Mouse (Mus musculus) liver, postnatal 0 days (tissue): ENCODE data around the gene Hjurp. TPM values are rescaled to one million over a fixed set of nuclear protein-coding genes. Genes with fewer than 3 reads are reported as not detected.
A peak's percentile ranks its signal among the peaks of the same experiment; 100 is the strongest.

Experiments used
- ATAC-seq: fragments of 200-750 bp; cut with Nextera tagmentation; 2 replicates; pipeline ENCODE4 v1.8.0; 2017; ENCODE audit warnings: mild to moderate bottlenecking, moderate library complexity
- DNase-seq: peaks from one replicate; pipeline ENCODE4 v3.0.0-alpha.2; 2016
- H3K27ac ChIP-seq: fragments of 300-500 bp; sonication (generic); 2 replicates; pipeline ENCODE4 v1.5.1; 2014; ENCODE audit warnings: antibody characterized with exemption, moderate library complexity, mild to moderate bottlenecking, low read depth
- H3K27me3 ChIP-seq: fragments of 300-500 bp; sonication (generic); 2 replicates; pipeline ENCODE4 v1.6.1; 2014; ENCODE audit warnings: low read length, control low read depth, mixed read lengths; ENCODE audit not compliant: insufficient read depth
- H3K36me3 ChIP-seq: fragments of 300-500 bp; sonication (generic); replicated peaks from 2 replicates; pipeline ENCODE4 v1.6.1; 2014; ENCODE audit warnings: mild to moderate bottlenecking, control low read depth, low read length, moderate library complexity, mixed read lengths; ENCODE audit not compliant: insufficient read depth
- H3K4me1 ChIP-seq: fragments of 300-500 bp; sonication (generic); 2 replicates; pipeline ENCODE4 v1.6.1; 2014; ENCODE audit warnings: antibody characterized with exemption, mild to moderate bottlenecking, control low read depth; ENCODE audit not compliant: insufficient read depth
- H3K4me2 ChIP-seq: fragments of 300-500 bp; sonication (generic); 2 replicates; pipeline ENCODE4 v1.6.1; 2014; ENCODE audit warnings: low read depth, mild to moderate bottlenecking, low read length, moderate library complexity, mixed read lengths
- H3K4me3 ChIP-seq: fragments of 300-500 bp; sonication (generic); 2 replicates; pipeline ENCODE4 v1.5.1; 2014; ENCODE audit warnings: low read depth, low read length
- H3K9ac ChIP-seq: fragments of 300-500 bp; sonication (generic); replicated peaks from 2 replicates; pipeline ENCODE4 v1.6.1; 2014; ENCODE audit warnings: mild to moderate bottlenecking, moderate library complexity
- H3K9me3 ChIP-seq: fragments of 300-500 bp; sonication (generic); 2 replicates; pipeline ENCODE4 v1.6.1; 2016; ENCODE audit warnings: mild to moderate bottlenecking, control low read depth, low read length, mixed read lengths
- CTCF ChIP-seq: sonication (generic); IDR thresholded peaks from 2 replicates; pipeline ENCODE4 v1.5.1; 2016; ENCODE audit warnings: antibody characterized with exemption, low read depth
- EP300 ChIP-seq: IDR thresholded peaks from 2 replicates; pipeline ENCODE4 v1.6.1; 2016; ENCODE audit warnings: antibody characterized with exemption, low read depth, mild to moderate bottlenecking
- WGBS: fragments of 180-500 bp; shearing (Covaris S2); extraction: QIAGEN DNeasy Blood & Tissue Kit; methylation state at CpG from one replicate; pipeline ENCODE4 v1.1.7; 2014; ENCODE audit not compliant: insufficient replicate concordance; 5-methylcytosine and 5-hydroxymethylcytosine counted together
- polyA plus RNA-seq: library from polyadenylated mRNA; unstranded; fragments of >200 nt; fragmentation: Nextera tagmentation; extraction: Ambion mirVana; gene quantifications from 2 replicates; pipeline ENCODE4 v1.2.1, GENCODE M21; 2015

The Hjurp gene
- polyA plus RNA-seq: 31.4 and 37.0 TPM in 2 replicates

DNA sequence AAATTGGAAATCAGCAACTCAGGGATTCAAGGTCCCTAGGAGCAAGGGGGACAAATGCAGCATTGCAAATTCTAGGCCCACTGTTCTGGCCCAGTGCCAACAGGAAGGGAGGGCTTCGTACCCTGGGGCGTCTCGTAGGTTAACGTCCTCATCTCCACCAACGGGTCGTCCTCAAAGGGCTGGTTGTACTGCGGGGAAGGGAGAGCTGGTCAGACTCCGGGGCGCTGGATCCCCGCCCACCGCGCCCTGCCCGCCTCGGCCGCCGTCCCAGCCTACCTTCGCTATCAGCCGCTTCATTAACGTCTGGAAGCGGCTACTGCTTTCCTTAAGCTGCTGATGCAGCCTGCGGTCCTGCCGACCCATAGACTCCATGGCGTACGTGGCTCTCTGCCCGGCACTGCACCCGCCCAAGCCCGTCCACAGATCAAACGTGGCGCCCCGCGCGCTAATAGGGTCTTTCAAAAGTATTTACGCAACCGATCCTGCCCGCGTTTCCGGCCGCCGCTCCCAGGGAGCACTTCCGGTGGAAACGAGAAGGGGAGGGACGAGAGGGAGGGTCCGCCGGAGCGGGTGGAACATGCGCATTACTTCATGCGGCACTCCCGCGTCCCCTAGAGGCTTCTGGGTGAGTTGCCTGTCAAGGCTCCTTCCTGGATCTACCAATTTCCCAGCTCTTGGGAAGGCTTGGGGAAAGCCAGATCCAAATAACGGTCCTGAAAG lies at the start of gene Hjurp, which contains the start of gene Trpm8:
Gene Hjurp (minus strand): TSS at position 536 of the 720 bp plus-strand sequence.
Gene Trpm8 (plus strand): TSS at position 564 of the 720 bp plus-strand sequence.
- peaks cover 37% of the 10 kb centered on the region for H3K36me3 ChIP-seq
- TF ChIP-seq EP300 (no peak), CTCF (no peak)
- H3K4me1 ChIP-seq: peaks cover 48% of the 10 kb centered on the region
- no peaks in the 10 kb centered on the region for H3K27me3 ChIP-seq
- peak within 1 kb of the TSS; percentile 77 for H3K9ac ChIP-seq
- peak within 1 kb of the TSS; percentile 90 for H3K27ac ChIP-seq
- H3K4me3 ChIP-seq: peak within 1 kb of the TSS; percentile 66
- H3K9me3 ChIP-seq: no peaks in the 10 kb centered on the region
- WGBS: 1% methylated on average over 50 of the region's 50 CpGs
- DNase-seq (peak; percentile 100), ATAC-seq (peak; percentile 91)
- H3K4me2 ChIP-seq: peak within 1 kb of the TSS; percentile 73

GRCm38 (mm10) chr1:88323101-88323500 lies 45.7 kb upstream of the Hjurp start:
- Histone ChIP-seq H3K4me3 (no peak overlapping the region), H3K9me3 (no peaks in the 10 kb centered on the region), H3K4me2 (no peak overlapping the region), H3K9ac (no peak overlapping the region), H3K27me3 (no peaks in the 10 kb centered on the region), H3K36me3 (no peaks in the 10 kb centered on the region), H3K4me1 (no peaks in the 10 kb centered on the region), H3K27ac (no peak overlapping the region)
- ATAC-seq: no peak
- TF ChIP-seq EP300 (no peak), CTCF (no peak)
- WGBS: 72% methylated on average over 3 of the region's 3 CpGs
- DNase-seq: no peak

GRCm38 (mm10) chr1:88322146-88322545 lies 44.7 kb upstream of the Hjurp start:
- no peaks in the 10 kb centered on the region for H3K27me3 ChIP-seq
- no peak overlapping the region for H3K4me3 ChIP-seq
- ATAC-seq (no peak), DNase-seq (no peak)
- no peak overlapping the region for H3K9ac ChIP-seq
- no peaks in the 10 kb centered on the region for H3K9me3 ChIP-seq
- no peaks in the 10 kb centered on the region for H3K36me3 ChIP-seq
- no peak for TF ChIP-seq EP300
- TF ChIP-seq CTCF: no peak
- no peak overlapping the region for H3K27ac ChIP-seq
- H3K4me1 ChIP-seq: no peaks in the 10 kb centered on the region
- no peak overlapping the region for H3K4me2 ChIP-seq

DNA sequence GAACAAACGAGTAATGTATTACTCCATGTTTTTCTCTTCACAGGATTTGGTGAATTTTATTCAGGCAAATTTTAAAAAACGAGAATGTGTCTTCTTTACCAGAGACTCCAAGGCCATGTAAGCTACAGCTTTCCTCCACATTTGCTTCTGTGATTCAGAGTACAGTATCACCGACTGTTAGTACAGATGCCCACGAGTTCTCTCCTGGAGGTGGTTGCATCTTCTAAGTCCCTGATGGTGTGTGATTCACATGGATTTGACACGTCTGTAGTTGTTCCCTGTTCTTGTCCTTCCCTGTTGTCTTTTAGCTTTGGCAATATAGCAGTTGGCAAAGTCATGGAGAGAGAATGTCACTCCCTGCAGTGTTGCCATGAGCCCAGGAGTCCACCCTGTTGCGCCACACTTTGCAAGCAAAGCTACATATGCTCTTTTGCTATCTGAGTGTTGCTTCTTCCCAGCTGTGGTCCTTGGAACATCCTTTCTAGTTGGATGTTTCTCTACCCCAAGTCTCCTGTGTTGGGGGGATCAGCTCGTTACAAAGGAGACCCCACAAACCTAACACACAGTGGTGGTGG lies 43.5 kb upstream of the Hjurp start:
- Histone ChIP-seq H3K9ac (no peak overlapping the region), H3K4me3 (no peak overlapping the region), H3K36me3 (no peaks in the 10 kb centered on the region), H3K4me1 (no peaks in the 10 kb centered on the region), H3K4me2 (no peak overlapping the region), H3K27me3 (no peaks in the 10 kb centered on the region), H3K9me3 (no peaks in the 10 kb centered on the region), H3K27ac (no peak overlapping the region)
- 61% methylated on average over 7 of the region's 7 CpGs for WGBS
- TF ChIP-seq CTCF (no peak), EP300 (no peak)
- DNase-seq: no peak
- no peak; the same call in 1 of the 2 replicates for ATAC-seq

DNA sequence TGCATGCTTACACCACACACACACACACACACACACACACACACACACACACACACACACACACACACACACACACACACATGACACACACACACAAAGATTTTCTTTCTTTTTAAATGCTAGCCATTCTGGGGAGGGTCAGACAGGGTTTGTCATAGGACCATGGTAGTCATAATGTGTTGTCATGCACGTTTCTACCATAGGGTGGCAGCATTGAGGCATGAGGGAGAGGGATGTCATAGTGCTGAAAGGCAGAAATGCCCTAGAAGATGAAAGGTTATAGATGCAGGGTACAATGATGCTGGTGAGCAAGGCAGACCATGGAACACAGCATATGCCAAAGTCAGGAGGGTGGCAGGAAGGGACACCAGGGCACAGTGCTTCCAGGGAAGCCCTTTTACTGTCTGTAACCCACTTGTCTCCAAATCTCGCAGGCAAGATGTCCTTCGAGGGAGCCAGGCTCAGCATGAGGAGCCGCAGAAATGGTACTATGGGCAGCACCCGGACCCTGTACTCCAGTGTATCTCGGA lies 41.2 kb upstream of the Hjurp start:
- Histone ChIP-seq H3K4me2 (no peak overlapping the region), H3K27me3 (no peaks in the 10 kb centered on the region), H3K27ac (no peak overlapping the region), H3K36me3 (no peaks in the 10 kb centered on the region), H3K9me3 (no peaks in the 10 kb centered on the region), H3K4me3 (no peak overlapping the region), H3K4me1 (no peaks in the 10 kb centered on the region), H3K9ac (no peak overlapping the region)
- DNase-seq: peak; percentile 72
- no peak for ATAC-seq
- TF ChIP-seq EP300: no peak
- TF ChIP-seq CTCF: peak; percentile 87
- WGBS: 66% methylated on average over 6 of the region's 6 CpGs

- H3K27me3 ChIP-seq: no peaks in the 10 kb centered on the region
- no peak overlapping the region for H3K27ac ChIP-seq
- DNase-seq (no peak), ATAC-seq (peak; percentile 84)
- no peak for TF ChIP-seq EP300
- no peak for TF ChIP-seq CTCF
- no peaks in the 10 kb centered on the region for H3K4me1 ChIP-seq
- H3K4me2 ChIP-seq: no peak overlapping the region
- H3K4me3 ChIP-seq: no peak overlapping the region
- no peak overlapping the region for H3K9ac ChIP-seq
- 62% methylated on average over 1 of the region's 1 CpGs for WGBS
- no peaks in the 10 kb centered on the region for H3K36me3 ChIP-seq
- H3K9me3 ChIP-seq: no peaks in the 10 kb centered on the region
These were observed 39.8 kb upstream of the Hjurp start for GRCm38 (mm10) chr1:88317279-88317678.
